Mouse (Mus musculus): ENCODE results near the gene Sdk2.

Sdk2 gene

GRCm38 (mm10) chr11:114046927-114047326 lies 19.9 kb downstream of the Sdk2 start:
- DNase-seq (ENCODE audit: low spot score in 2 of 2), result no peak

- no peak for DNase-seq (ENCODE audit: low spot score in 2 of 2)
These were observed 22.5 kb downstream of the Sdk2 start for GRCm38 (mm10) chr11:114044373-114044772.

DNA sequence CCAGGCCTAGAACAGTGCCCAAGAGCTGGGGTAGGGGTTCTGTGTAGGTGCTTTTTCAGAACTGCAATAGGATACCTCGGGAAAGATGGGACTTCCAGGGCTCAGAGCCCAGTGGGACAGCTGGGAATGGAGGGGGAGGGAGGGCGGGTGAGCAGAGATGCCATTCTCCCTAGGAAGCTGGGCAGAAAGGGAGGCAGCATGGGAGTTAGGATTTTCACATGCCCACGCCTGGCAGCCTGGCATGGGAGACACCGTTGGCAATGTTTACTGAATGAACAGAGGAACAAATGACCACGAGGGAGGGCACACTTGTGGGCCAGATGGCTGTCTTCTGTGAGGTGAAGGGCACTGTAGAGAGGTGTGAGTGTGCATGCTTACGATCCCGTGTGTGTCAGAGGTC lies 23.3 kb downstream of the Sdk2 start:
- no peak for DNase-seq (ENCODE audit: low spot score in 2 of 2)

DNA sequence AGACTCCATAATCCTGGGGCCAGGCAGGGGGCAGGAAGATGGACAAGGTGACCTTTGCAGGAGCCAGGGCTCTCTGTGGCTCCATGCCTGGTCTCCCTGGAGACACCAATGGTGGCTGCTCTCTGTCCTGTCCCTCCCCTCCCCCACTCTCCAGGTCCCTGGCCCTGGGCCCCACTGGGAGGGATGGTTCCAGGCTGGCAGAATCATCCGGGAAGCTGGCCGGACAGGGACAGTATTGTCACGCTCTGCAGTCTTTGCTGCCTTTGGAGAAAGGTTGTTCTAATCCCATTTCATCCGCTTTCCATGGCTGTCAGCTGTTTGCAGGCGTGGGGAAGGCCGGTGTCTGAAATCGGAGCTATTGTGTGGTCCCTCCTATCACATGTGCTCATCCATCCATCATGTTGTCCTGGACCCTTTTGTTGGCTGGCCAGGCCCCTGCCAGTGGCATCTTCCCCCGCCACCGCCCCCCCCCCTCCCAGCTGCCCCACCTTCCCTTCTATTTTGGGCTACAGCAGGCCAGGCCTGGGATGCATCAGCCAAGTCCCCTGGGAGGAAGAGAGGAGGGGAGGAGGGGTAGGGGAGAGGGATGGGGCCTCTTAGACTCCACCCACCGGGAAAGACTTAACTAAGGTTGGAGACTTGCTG lies 26.3 kb downstream of the Sdk2 start:
- DNase-seq (ENCODE audit: low spot score in 2 of 2), result no peak

GRCm38 (mm10) chr11:114038036-114038435 lies 28.8 kb downstream of the Sdk2 start:
- no peak for DNase-seq (ENCODE audit: low spot score in 2 of 2)

GRCm38 (mm10) chr11:114031491-114031890 lies 35.4 kb downstream of the Sdk2 start:
- DNase-seq (ENCODE audit: low spot score in 2 of 2), result no peak

GRCm38 (mm10) chr11:114030214-114030613 lies 36.6 kb downstream of the Sdk2 start:
- DNase-seq (ENCODE audit: low spot score in 2 of 2), result no peak

DNA sequence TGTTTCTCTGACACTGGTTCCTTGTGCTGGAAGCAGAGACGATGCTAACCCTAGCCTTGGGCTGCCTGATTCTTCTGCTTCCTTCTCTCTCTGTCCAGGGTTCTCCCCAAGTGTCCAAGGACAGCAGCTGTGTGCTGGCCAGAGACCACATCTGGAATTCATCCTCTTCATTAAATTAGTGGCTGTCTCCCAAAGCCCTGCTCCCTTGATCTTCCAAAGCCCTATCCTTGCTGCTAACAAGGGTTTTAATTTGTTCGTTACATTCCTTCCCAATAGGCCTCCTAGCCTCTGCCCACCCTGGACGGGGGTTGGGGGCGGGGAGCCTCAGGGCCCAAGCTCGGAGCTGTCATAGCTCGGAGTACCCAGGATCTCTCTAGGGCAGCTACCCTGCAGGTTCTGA lies 38.3 kb downstream of the Sdk2 start:
- DNase-seq (ENCODE audit: low spot score in 2 of 2), result no peak

DNA sequence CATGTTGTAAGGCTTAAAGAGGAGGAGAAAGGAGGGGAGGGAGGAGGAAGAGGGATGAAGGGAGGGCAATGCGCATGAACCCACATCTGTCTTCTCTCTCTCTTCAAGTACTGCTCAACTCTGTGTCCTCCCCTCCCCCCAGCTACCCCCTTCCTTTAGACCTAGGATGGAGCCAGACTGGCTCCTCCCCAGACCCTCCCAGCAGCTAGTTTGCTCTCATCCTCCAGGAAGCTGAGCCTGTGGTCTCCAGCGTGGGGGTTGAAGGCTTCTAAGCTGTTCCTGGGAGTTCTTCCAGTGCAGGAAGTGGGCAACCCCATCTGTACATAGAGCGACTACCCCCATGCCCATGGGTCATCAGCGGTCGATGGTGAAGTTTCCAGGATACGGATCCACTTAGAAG lies 38.8 kb downstream of the Sdk2 start:
- no peak for DNase-seq (ENCODE audit: low spot score in 2 of 2)

- no peak for DNase-seq (ENCODE audit: low spot score in 2 of 2)
These were observed 41.8 kb downstream of the Sdk2 start for GRCm38 (mm10) chr11:114025056-114025455.

DNA sequence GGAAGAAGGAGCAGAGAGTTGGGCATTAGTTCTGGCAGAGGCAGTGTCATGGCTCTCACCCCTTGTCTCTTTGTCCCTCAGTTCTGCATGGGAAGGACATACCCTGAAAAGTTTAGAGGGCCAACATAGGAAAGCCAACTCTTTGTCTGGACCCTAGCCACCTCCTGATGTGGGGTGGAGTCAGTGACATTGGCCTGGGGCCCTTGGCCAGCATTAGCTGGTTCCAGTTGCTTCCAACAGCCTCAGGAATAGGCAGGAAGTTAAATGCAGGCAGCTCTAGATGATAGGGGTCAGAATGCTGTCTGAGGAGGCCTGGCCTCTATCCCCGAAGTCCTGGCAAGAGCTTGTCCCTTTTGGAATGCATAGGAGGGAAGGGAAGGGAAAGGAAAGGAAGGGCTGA lies 42.9 kb downstream of the Sdk2 start:
- no peak for DNase-seq (ENCODE audit: low spot score in 2 of 2)

- no peak for DNase-seq (ENCODE audit: low spot score in 2 of 2)
These were observed 44.7 kb downstream of the Sdk2 start for GRCm38 (mm10) chr11:114022166-114022565.

DNA sequence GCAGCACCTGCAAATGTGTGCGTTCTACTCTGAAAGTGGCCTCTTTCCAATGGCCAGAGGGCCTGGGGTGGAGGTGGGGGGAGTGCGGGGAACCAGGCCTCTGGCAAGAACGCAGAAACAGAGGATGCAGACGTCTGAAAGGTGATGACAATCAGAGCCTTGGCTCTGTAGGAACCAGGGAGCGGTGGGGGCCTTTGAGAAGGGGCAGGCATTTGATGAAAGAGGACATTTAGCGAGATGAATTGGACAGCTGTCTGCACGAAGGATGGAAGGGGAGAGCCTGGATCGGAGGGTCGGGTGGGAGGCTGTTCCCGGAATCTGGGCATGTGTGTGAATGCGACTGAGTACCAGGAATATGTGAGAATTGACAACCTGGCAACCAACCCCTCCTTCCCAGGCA lies 47.8 kb downstream of the Sdk2 start:
- DNase-seq (ENCODE audit: low spot score in 2 of 2), result no peak

DNA sequence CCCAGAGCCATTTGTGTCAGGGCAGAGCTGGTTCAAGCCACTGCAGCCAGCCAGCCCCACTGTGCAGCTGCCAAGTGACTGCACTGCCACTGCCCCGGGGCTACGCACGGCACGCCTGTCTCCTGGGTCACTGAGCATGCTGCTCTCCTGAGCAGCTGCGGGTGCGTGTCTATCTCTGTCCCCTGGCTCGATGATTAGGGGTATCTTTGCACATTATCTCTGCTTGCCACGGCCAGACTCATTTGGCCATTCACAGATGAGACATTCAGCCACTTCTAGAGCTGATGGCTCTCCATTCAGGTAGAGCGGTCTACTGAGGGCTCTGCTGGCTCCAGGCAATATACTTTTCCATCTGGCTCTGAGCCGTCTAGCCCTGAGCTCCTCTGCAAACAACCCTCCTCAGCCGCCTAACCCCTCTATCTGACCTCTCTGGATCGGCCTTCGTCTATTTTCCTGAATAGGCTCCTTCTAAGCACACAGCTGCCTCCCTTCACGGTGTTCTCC lies 49.9 kb downstream of the Sdk2 start:
- DNase-seq (ENCODE audit: low spot score in 2 of 2), result no peak

DNA sequence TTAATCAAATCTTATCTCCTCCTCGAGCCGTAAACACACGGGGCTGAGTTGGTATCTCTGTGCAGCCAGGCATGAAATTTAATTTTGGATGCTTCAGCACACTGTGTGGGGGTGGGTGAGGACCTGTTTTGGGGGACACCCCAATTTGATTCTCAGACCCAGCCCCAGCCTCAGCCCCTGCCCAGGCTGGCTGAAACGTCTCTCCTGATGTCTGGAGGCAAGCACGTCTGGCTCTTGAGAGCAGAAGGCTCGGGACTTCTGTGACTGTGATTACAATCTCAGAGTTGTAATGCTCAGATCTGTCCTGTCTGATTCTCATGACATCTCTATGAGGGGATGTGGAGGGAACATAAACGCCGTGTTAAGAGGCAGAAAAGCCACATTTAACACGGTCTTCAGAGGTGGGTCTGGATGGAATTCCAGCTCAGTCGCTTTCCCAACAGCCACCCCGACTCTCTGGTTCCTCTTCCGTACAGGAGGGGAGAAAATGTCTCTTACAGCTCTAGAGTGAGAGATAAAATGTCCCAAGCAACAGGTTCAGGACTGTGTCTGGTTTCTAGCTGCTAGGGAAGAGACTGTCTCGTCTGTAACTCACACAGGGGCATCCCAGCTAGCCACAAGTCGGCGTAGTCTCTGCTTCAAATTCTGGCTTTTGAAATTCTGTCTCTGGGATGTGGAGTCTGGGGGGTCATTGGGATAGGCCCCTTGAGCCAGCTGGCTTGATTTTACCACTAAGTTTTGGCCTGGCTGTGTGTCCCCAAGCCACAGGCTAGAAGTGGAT lies 50.5 kb downstream of the Sdk2 start:
- DNase-seq (ENCODE audit: low spot score in 2 of 2), result no peak

- no peak for DNase-seq (ENCODE audit: low spot score in 2 of 2)
These were observed 55.3 kb downstream of the Sdk2 start for GRCm38 (mm10) chr11:114011523-114011922.

GRCm38 (mm10) chr11:114005879-114006278 lies 61.0 kb downstream of the Sdk2 start:
- no peak for DNase-seq (ENCODE audit: low spot score in 2 of 2)

DNA sequence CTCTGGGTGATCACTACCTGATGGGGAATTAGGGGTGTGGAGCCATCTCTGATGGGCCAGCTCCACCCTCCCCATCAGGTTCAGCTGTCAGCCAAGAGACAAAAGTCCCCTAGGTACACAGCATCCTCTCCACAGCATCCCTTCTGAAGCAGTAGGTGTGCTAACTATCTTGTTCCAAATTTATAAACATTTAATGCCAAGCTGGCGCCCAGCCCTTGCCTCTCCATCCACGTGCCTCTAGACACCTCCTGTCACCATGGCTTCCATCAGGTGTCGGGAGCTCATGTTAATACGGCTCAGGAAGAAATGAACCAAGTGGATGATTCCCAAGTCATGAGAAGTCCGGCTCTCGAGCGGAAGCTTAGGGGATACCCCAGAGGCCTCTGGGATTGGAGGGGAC lies 62.2 kb downstream of the Sdk2 start:
- DNase-seq (ENCODE audit: low spot score in 2 of 2), result no peak

DNA sequence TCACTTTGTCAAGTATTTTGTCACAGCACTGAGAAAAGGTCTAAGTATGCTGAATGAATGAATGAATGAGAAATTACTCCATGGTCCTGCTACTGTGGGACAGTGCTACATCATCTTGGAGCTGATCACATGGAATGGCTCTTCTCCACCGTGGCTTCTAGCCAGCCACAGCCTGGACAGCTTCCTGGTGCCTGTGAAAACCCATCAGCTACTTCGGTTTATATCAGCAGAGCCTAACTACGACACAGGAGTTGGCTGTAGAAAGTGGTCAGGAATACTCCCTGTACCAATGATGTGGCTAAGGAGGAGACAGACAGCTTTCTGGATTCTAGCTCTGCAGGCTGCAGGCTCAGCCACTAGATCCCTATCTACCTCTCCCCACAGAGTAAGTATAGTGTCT lies 63.7 kb downstream of the Sdk2 start:
- no peak for DNase-seq (ENCODE audit: low spot score in 2 of 2)

DNA sequence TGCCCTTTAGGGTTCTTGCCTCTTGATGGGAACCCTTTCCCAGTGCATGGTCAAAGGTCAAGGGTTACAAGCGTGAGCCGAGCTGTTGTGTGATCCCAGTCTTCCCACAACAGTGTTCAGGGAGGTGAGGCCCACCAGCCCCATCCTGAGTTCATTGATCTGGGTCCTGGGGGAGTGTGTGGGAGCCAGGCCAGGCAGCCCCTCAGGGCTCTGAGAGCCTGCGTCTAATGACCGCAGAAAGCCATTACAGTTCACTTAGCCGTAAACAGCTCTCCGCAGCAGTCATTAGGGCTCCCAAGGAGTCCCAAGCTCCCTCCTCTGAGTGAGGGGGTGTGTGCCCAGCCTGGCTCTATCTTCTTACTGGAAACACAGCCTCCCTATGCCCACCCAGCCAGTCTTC lies 66.8 kb downstream of the Sdk2 start:
- DNase-seq (ENCODE audit: low spot score in 2 of 2), result no peak

DNA sequence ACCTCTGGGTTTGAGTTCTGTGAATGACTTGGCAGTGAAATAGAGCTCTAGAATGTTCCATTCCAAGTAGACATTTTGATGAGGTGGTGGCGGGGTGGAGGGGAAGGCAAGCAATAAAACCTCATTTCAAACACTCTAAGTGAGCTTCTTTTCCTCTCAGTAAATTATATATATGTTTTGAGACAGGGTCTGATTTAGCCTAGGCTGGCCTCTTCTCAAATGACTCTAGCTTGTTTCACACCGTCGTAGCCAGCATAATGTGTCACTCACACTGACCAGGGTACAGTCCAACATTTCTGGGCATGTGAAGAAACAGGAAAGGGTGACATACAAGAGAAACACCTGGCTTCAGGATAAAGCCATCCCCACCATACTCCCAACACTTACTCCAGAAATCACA lies 68.1 kb downstream of the Sdk2 start:
- no peak for DNase-seq (ENCODE audit: low spot score in 2 of 2)

DNA sequence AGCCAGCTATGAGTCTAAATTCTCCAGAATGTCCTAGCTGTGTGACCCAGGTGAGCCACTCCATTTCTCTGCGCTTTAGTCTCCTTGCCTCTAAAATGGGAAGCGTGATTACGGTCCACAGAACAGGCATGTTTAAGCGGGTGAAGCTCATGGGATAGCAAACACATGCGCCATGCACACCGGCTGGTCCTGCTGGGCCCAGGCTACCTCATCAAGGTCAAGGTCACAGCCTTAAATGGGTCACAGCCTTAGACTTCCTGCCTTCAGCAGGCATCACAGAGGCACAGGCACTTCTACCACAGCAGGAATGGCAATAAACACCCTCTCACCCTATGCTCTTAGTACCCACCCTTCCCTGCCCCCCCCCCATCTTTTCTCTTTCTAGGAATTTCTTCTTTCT lies 72.9 kb downstream of the Sdk2 start:
- DNase-seq (ENCODE audit: low spot score in 2 of 2), result no peak

- DNase-seq (ENCODE audit: low spot score in 2 of 2), result no peak
These were observed 74.0 kb downstream of the Sdk2 start for GRCm38 (mm10) chr11:113992894-113993293.
